Mouse (Mus musculus): ENCODE results near the gene Cuedc2. TPM values are rescaled to one million over a fixed set of nuclear protein-coding genes. Genes with fewer than 3 reads are reported as not detected.
A peak's percentile ranks its signal among the peaks of the same experiment; 100 is the strongest.

The Cuedc2 gene
- polyA plus RNA-seq, 1 experiment from 2014 or later = 340 TPM

GRCm38 (mm10) chr19:46290535-46291105 is 47.9 kb downstream of the Cuedc2 start:
- no peak for ATAC-seq (replicated peaks)

GRCm38 (mm10) chr19:46287566-46287965 is 50.9 kb downstream of the Cuedc2 start:
- Histone ChIP-seq H3K27me3 (replicated peaks) (no peaks in the 10 kb centered on the region), H3K27ac (no peak overlapping the region), H3K36me3 (replicated peaks) (peaks cover 30% of the 10 kb centered on the region), H3K9me3 (no peaks in the 10 kb centered on the region), H3K4me3 (no peak overlapping the region), H3K9ac (no peak overlapping the region), H3K4me2 (no peak overlapping the region), H3K4me1 (no peaks in the 10 kb centered on the region)
- 87% methylated on average over 3 of the region's 3 CpGs for WGBS
- ATAC-seq (replicated peaks) = no peak

More at GRCm38 (mm10) chr19:46290535-46291105, 47.9 kb downstream of the Cuedc2 start:
- 68% methylated on average over 12 of the region's 12 CpGs for WGBS
- Histone ChIP-seq H3K9me3 (no peaks in the 10 kb centered on the region), H3K27me3 (replicated peaks) (no peaks in the 10 kb centered on the region), H3K4me2 (no peak overlapping the region), H3K4me3 (no peak overlapping the region), H3K36me3 (replicated peaks) (peaks cover 11% of the 10 kb centered on the region; the same call in 1 of the 2 replicates), H3K4me1 (no peaks in the 10 kb centered on the region), H3K27ac (no peak overlapping the region), H3K9ac (no peak overlapping the region)

- Histone ChIP-seq H3K27me3 (replicated peaks) (no peaks in the 10 kb centered on the region), H3K27ac (no peak overlapping the region), H3K9me3 (no peaks in the 10 kb centered on the region), H3K4me2 (no peak overlapping the region), H3K4me3 (no peak overlapping the region), H3K4me1 (no peaks in the 10 kb centered on the region), H3K36me3 (replicated peaks) (peaks cover 36% of the 10 kb centered on the region), H3K9ac (no peak overlapping the region)
- ATAC-seq (replicated peaks) = no peak
- 96% methylated on average over 3 of the region's 3 CpGs for WGBS
Measured at GRCm38 (mm10) chr19:46286926-46287325, 51.6 kb downstream of the Cuedc2 start.

DNA sequence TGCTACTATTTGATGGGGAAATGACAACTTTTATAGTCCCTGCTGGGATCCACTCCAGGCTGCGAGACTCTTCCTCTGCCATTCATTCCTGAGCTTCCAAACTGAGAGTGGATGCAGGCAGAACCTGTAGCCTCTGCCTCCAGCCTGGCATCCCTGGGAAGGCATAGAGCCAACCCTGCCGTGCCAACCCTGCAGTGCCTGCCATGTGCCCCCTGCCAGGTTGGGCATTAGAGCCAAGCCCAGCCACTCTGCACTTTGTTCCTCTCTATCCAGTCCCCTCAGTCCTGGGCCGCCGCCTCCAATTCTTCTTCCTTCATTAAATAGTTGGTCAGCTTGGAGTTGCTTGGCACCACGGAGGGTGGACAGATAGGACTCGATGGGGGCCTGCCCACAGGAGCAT is 52.5 kb downstream of the Cuedc2 start:
- Histone ChIP-seq H3K36me3 (replicated peaks) (peaks cover 44% of the 10 kb centered on the region), H3K27me3 (replicated peaks) (no peaks in the 10 kb centered on the region), H3K4me3 (no peak overlapping the region), H3K4me2 (no peak overlapping the region), H3K9ac (no peak overlapping the region), H3K4me1 (no peaks in the 10 kb centered on the region), H3K9me3 (no peaks in the 10 kb centered on the region), H3K27ac (no peak overlapping the region)
- ATAC-seq (replicated peaks) = no peak
- WGBS = 90% methylated on average over 6 of the region's 6 CpGs

- 88% methylated on average over 7 of the region's 7 CpGs for WGBS
- ATAC-seq (replicated peaks) = no peak
- H3K27ac ChIP-seq = no peak overlapping the region
- no peaks in the 10 kb centered on the region for H3K27me3 ChIP-seq (replicated peaks)
- no peaks in the 10 kb centered on the region for H3K9me3 ChIP-seq
- no peak overlapping the region for H3K9ac ChIP-seq
- H3K4me3 ChIP-seq = no peak overlapping the region
- H3K4me1 ChIP-seq = no peaks in the 10 kb centered on the region
- H3K36me3 ChIP-seq (replicated peaks) = peaks cover 48% of the 10 kb centered on the region
- H3K4me2 ChIP-seq = no peak overlapping the region
Measured at GRCm38 (mm10) chr19:46285631-46286030, 52.9 kb downstream of the Cuedc2 start.

GRCm38 (mm10) chr19:46284686-46285085 is 53.8 kb downstream of the Cuedc2 start:
- H3K4me2 ChIP-seq = no peak overlapping the region
- H3K4me3 ChIP-seq = no peak overlapping the region
- no peaks in the 10 kb centered on the region for H3K9me3 ChIP-seq
- no peak overlapping the region for H3K9ac ChIP-seq
- H3K27ac ChIP-seq = no peak overlapping the region
- no peak for ATAC-seq (replicated peaks)
- WGBS = 94% methylated on average over 4 of the region's 4 CpGs
- H3K27me3 ChIP-seq (replicated peaks) = no peaks in the 10 kb centered on the region
- H3K4me1 ChIP-seq = no peaks in the 10 kb centered on the region
- H3K36me3 ChIP-seq (replicated peaks) = peaks cover 56% of the 10 kb centered on the region

GRCm38 (mm10) chr19:46282081-46282849 is 56.2 kb downstream of the Cuedc2 start:
- Histone ChIP-seq H3K36me3 (replicated peaks) (peaks cover 63% of the 10 kb centered on the region), H3K9me3 (no peaks in the 10 kb centered on the region), H3K4me2 (no peak overlapping the region), H3K9ac (no peak overlapping the region), H3K4me1 (no peaks in the 10 kb centered on the region), H3K27ac (no peak overlapping the region), H3K27me3 (replicated peaks) (no peaks in the 10 kb centered on the region), H3K4me3 (no peak overlapping the region)
- WGBS = 95% methylated on average over 11 of the region's 11 CpGs
- no peak for ATAC-seq (replicated peaks)

MicroRNAs within 50 kb of the gene (microRNA counts, 519-probe panel; counts per million panel counts)
- microRNA mmu-miR-146b = 2,382 counts per million, percentile 42 among the panel's probes with 10 or more counts

Small RNAs within 50 kb of the gene (microRNA-seq; reads per million reads assigned to microRNA genes)
- gene Mir146b = 2.6 reads per million, percentile 11 among the genes with 10 or more reads in this experiment

Other genes with a start within 250 kb of the Cuedc2 start
- gene Elovl3, start 206.8 kb downstream of the Cuedc2 start, polyA plus RNA-seq (2015; fragmentation: Nextera tagmentation; extraction: Ambion mirVana) = 0.49 and 0.52 TPM in 2 replicates
- 4.5 and 6.2 TPM in 2 replicates for gene Pitx3, start 190.4 kb downstream of the Cuedc2 start, polyA plus RNA-seq (2015; fragmentation: Nextera tagmentation; extraction: Ambion mirVana)
- 79.0 and 83.0 TPM in 2 replicates for gene Gbf1, start 186.2 kb downstream of the Cuedc2 start, polyA plus RNA-seq (2015; fragmentation: Nextera tagmentation; extraction: Ambion mirVana)
- gene Nfkb2, start 34.4 kb downstream of the Cuedc2 start, polyA plus RNA-seq (2015; fragmentation: Nextera tagmentation; extraction: Ambion mirVana) = 2.3 and 2.7 TPM in 2 replicates
- gene Psd, start 11.5 kb downstream of the Cuedc2 start, polyA plus RNA-seq (2015; fragmentation: Nextera tagmentation; extraction: Ambion mirVana) = 146 and 148 TPM in 2 replicates
- gene Fbxl15, start 10.5 kb downstream of the Cuedc2 start, polyA plus RNA-seq (2015; fragmentation: Nextera tagmentation; extraction: Ambion mirVana) = 48.2 and 54.8 TPM in 2 replicates
- 11.1 and 11.7 TPM in 2 replicates for gene Mfsd13a, start 2.4 kb upstream of the Cuedc2 start, polyA plus RNA-seq (2015; fragmentation: Nextera tagmentation; extraction: Ambion mirVana)
- 2.0 and 2.8 TPM in 2 replicates for gene 2310034G01Rik, start 11.6 kb upstream of the Cuedc2 start, polyA plus RNA-seq (2015; fragmentation: Nextera tagmentation; extraction: Ambion mirVana)
- gene Actr1a, start 57.0 kb upstream of the Cuedc2 start, polyA plus RNA-seq (2015; fragmentation: Nextera tagmentation; extraction: Ambion mirVana) = 394 and 399 TPM in 2 replicates
- 24.2 and 24.4 TPM in 2 replicates for gene Sufu, start 58.2 kb upstream of the Cuedc2 start, polyA plus RNA-seq (2015; fragmentation: Nextera tagmentation; extraction: Ambion mirVana)
- 29.9 and 30.5 TPM in 2 replicates for gene Trim8, start 163.0 kb upstream of the Cuedc2 start, polyA plus RNA-seq (2015; fragmentation: Nextera tagmentation; extraction: Ambion mirVana)
- 209 and 210 TPM in 2 replicates for gene Arl3, start 234.5 kb upstream of the Cuedc2 start, polyA plus RNA-seq (2015; fragmentation: Nextera tagmentation; extraction: Ambion mirVana)
- gene Sfxn2, start 234.7 kb upstream of the Cuedc2 start, polyA plus RNA-seq (2015; fragmentation: Nextera tagmentation; extraction: Ambion mirVana) = 10.5 and 11.7 TPM in 2 replicates

All from midbrain, embryonic 15.5 days (tissue).